Mouse (Mus musculus): Measurements from ENCODE around the gene Ctnnbip1. TPM values are rescaled to one million over a fixed set of nuclear protein-coding genes. Genes with fewer than 3 reads are reported as not detected.

The Ctnnbip1 gene
- total RNA-seq (2021): 10 to 100 TPM; 75.4 to 82.9 TPM
- long read RNA-seq, transcript Ctnnbip1-201 (5 exons, 2,674 nt): major isoform, 185 of 219 reads
- long read RNA-seq, partial matches to known transcripts: 1 of 219 reads
- long read RNA-seq, other reads (novel, unspliced or antisense): 33 of 219 reads

DNA sequence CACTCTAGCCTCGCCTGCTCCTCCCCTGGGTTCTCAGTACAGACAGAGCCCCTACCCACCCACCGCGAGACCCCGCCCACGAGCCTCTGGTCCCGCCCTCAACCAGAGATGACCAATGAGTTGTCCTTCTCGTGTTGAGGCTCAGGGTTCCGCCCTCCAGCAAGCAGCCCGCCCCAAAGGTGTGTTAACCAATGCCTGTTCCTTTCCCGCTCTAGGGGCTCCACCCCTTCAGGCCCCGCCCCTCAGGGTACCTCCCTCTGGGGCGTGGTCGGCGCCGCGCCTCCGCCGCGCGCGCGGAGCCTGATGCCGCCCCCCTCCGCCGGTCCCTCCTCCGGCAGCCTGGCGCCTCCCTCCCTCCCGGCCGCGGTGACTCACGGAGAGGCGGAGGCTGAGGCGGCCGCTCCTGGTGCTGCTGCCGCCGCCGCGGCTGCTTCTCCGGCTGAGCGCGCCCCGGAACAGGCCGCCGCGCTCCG, at the start of gene Ctnnbip1:
Gene Ctnnbip1 (plus strand): TSS at position 369 of the 473 bp plus-strand sequence.
- peak; percentile 95 to 97 for DNase-seq (ENCODE audit: low spot score in 2 of 2)

DNA sequence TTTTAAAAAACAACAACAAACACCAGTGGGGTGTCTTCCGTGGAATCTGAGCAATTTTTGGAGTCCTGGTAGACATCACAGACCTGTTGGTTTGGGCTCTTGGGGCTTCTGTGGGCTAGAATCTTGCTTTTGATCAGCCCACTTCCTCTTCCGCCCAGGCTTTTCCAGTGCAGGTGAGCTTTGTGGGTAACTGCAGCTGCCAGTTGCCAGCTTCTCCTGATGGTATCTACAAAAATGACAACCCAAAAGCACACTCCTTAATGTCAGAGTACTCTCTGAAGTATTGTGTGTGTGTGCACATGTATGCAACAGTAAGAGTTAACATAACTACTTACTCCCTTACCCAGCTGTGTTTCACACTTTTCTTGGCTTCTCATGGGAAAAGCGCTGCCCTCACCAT, 48.5 kb upstream of the Ctnnbip1 start:
- no peak for DNase-seq (ENCODE audit: low spot score in 2 of 2)

DNA sequence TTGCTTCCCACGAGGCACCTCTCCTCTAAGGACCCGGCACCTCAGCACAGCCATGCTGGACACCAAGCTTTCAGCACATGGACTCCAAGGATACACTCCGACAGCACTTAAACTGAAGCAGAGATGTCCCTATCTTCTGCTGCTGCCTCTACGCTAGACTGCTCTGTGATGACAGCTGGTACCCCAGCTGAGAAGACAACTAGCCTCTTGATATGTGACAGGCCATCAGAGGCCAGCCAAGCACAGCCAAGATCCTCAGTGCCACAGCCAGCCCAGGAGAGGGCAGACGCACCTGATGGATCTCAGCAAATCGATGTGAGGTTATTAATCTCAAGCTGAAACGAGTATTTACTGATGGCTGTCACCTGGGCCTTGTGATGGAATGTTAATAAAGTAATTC, 42.9 kb upstream of the Ctnnbip1 start:
- no peak for DNase-seq (ENCODE audit: low spot score in 2 of 2)

DNA sequence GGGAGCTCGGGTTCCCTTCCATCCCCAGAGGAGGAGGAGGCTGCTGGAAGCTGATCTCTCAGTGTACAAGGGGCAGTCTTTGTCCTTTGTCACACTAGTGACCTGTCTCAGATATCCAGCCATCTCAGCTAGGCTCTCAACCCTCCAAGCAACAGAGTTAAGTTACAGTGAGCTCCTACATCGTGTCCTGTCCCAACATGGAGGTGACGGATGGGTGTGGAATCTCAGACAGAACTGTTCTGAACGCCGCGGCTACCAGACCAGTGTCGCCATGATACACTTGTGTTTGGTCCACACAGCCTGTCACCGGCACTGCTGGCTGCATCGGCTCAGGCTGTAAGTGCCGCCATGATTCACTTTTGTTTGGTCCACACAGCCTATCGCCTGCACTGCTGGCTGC, 41.0 kb upstream of the Ctnnbip1 start, which contains the start of gene Tmem274:
Gene Tmem274 (plus strand): TSS at position 301 of the 400 bp plus-strand sequence.
- no peak for DNase-seq (ENCODE audit: low spot score in 2 of 2)

DNA sequence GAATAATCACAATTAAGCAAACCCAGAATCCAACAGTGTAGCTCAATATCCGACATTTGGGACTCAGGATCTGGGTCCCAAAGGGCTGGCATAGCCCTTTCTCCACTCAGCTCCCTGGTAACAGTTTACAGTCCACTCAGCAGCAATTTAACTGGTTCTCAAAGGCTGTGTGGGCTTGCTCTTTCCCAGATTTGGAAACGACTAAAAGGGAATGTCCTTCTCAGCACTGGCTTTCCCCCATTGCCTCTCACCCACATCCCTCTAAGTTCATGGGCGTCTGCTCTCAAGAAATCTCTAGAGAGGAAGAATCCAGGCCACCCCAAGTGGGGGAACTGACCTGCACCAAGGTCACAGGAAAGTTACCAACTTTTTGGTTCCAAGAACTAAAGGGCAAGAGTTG, 33.5 kb upstream of the Ctnnbip1 start:
- no peak for DNase-seq (ENCODE audit: low spot score in 2 of 2)

DNA sequence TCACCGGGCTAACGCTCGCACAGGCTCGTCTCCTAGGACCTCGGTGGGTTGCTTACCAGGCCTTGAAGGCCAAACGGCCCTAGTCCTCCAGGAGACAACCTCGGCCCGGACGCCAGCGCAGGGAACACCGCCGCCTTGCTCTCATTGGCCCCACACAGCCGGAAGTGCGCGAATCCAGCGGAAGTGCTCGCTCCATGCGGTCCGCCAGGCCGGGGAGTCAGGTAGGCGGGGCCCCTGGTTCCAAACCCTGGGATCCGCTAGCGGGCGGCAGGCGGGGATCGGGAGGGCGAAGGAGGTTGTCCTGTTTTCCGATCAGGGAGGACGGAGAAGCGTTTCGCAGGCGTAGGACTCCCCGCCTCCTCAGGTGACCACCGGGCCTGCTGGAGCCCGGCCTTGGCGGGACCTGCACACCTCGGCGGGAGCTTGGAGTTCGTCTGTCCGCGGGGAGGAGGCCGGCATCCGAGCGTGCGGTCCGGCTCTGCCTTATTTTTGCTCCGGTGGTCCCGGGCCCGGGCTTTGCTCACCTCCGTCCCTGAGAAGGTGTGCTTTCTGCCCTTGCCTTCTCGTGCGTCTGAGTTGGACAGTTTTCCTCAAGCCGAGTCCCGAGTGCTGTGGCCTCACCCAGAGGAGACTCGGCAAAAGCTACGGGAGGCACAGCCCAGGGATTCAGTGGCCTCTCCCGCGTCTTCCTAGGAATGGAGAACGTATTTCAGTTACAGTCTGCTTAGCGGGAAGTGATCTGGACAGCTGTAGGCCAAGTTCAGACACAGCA, 32.8 kb upstream of the Ctnnbip1 start, which contains the start of the genes Nmnat1 and Lzic:
Gene Nmnat1 (minus strand): TSS at position 150 of the 772 bp plus-strand sequence.
Gene Lzic (plus strand): TSS at position 177 of the 772 bp plus-strand sequence.
- peak; percentile 94 for DNase-seq (ENCODE audit: low spot score in 2 of 2)

DNA sequence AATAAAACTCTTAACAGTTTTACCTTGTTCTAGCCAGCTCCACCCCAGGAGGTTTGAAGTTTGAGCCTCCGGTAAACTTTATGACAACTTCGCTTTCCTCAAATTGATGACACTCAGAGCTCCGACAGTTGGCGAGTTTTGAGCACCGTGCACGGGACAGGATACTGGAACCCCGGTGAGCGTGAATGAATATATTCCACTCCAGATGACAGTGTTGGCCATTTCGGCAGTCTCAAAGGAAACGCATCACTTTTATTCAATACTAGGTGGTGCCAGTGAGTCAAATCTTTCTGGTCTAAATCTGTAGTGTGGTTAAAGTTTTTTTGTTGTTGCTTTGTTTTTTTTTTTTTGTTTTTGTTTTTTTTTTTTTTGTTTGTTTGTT, 32.2 kb upstream of the Ctnnbip1 start:
- peak; percentile 16 to 35 for DNase-seq (ENCODE audit: low spot score in 2 of 2)

DNA sequence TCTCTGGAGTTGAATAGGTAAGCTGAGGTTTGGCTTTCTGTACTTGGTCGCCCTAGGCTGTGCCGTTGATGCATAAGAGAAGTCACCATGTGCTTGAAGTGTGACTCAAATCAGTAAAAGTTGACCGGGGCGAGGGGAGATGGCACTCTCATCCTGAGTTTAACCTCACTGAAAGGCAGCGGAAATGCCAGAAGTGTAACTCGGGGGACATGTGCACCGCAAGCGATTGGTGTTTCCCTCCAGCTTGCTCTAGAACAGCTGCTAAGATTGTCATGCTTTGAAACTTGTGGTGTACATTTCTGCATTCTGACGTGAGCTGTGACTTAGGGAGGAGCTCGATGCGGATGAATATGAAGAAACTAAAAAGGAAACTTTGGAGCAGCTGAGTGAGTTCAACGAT, 30.3 kb upstream of the Ctnnbip1 start:
- DNase-seq (ENCODE audit: low spot score in 2 of 2): no peak

DNA sequence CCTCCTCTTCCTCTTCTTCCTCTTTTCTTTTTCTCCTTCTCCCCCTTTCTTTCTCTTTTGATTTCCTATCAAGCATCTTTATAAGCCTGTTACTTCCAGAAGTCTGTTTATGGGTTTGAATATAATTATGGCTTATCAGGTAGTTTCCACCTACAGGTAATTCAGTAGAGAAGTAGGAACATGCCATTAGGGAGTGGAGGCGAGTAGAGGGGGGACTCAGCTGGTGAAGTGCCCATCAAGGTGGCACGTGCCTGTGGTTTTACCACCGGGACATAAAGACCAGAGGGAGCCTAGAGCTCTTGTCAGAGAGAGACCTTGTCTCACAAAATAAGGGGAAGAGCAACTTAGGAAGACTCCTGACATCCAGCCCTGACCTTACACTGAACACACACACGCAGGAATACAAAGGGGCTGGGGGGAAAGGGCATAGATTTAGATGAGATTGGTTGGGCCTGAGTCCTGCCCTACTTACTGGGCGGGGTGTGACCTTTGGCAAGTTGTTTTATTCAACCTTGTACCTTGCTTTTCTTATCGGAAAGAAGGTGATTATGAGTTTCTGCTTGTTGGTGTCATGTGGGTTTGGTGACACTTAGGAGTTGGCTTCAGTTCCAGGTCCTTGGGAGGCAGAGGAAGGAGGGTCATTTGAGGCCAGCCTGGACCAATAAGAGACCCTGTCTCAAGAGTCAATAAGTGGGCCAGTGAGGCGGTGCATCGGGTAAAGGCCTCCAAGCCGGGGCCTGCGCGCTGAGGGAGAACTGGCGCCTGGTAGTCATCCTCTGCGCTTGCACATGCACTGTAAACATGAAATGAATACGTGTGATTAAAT, 28.4 kb upstream of the Ctnnbip1 start:
- no peak for DNase-seq (ENCODE audit: low spot score in 2 of 2)

DNA sequence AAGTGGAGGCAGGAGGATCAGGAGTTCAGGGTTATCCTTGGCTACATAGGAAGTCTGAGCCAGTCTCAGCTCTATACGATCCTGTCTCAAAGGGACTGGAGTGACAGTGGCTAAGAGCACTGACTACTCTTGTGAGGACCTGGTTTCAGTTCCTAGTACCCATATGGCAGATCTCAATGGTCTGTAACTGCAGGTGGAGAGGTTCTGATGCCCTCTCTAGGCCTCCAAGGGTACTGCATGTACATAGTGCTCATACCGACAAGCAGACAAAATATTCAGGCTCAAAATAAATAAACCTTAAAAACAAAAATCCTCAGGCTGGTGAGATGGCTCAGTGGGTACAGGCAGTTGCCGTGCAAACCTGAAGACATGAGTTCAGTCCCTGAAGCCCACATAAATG, 26.9 kb upstream of the Ctnnbip1 start:
- DNase-seq (ENCODE audit: low spot score in 2 of 2): no peak

DNA sequence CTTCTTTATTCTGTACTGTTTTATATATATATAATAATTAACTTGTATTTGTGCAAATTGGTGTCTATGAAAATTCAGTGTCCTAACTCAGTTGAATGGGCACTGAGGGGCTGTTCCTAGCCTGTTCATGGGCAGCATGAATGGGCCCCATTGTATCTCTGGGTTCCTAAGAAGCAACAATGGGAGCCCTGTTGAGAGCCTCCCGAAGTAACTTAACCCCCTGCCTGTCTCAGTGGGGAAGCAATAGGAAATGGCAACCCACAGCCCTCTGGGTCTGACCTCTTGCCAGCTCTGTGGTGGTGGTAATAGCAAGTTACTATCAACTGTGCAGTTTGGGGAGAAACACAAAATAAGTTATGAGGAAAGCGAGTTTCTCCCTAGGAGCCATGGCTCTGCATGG, 21.4 kb upstream of the Ctnnbip1 start:
- peak; percentile 34 to 42 for DNase-seq (ENCODE audit: low spot score in 2 of 2)

DNA sequence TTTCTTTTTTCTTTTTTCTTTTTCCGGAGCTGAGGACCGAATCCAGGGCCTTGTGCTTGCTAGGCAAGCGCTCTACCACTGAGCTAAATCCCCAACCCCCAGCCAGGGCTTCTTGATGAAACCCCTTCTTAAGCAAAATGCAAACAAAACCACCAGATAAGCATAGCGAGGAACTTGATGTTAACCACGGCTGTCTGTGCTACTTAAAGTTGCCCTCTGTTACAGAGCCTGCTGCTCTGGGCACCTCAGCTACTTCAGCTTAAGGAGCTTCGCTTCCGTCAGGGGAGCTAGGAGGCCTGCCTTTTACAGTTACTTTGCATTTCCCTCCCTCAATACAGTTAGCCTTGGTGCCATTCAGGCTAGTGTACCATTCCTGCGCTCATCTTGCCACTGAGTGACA, 19.1 kb upstream of the Ctnnbip1 start:
- no peak for DNase-seq (ENCODE audit: low spot score in 2 of 2)

DNA sequence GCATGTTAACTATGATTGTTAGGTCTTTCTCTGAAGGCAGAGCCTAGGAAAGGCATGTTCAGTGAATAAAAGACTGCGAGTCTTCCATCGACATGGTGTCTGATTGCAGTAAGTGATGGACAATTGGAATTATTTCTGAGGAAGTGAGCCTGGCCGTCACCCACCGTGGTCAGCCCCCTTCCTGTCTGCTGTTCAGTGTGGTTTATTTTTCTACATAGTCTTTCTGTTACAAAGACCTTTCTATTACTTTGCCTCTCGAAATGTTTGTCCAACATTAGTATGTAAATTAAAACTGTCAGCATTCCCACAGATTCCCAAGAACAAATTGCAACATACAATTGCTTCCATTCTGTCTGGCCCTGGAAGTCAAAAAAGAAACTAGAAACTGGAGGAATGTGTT, 18.2 kb upstream of the Ctnnbip1 start:
- no peak for DNase-seq (ENCODE audit: low spot score in 2 of 2)

DNA sequence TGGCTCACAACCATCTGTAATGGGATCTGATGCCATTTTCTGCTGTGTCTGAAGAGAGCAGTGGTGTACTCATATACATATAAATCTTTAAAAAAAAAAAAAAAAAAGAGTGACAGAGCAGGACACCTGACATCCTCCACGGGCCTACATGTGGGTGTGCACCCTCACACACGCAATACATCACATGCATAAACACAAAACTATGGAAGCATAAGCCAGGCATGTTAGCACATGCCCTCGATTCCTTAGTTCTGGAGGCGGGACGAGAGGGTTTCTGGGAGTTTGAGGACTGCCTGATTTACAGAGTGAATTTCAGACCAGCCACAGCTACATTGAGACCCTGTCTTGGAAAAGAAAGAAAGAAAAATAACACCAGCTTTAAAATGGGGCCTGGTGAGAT, 13.7 kb upstream of the Ctnnbip1 start:
- no peak for DNase-seq (ENCODE audit: low spot score in 2 of 2)

DNA sequence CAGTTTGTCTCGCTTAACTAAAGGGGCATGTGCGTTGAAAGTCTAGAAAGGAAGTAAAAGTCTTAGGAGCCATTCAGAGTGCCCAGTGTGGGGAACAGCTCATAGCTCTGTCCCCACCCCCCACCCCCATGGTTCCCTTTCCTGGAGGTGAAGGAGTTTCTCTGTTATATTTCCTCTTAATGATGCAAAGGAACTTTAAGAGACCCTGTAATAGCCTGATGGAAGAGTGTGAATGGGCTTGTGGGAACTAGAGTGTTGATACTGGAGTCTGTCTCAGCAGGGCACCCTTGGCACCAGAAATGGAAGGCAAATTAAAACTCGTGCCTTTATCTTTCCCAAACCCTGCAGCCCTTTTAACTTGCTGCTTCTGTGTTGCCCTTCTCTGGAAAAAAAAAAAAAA, 13.2 kb upstream of the Ctnnbip1 start:
- DNase-seq (ENCODE audit: low spot score in 2 of 2): no peak

DNA sequence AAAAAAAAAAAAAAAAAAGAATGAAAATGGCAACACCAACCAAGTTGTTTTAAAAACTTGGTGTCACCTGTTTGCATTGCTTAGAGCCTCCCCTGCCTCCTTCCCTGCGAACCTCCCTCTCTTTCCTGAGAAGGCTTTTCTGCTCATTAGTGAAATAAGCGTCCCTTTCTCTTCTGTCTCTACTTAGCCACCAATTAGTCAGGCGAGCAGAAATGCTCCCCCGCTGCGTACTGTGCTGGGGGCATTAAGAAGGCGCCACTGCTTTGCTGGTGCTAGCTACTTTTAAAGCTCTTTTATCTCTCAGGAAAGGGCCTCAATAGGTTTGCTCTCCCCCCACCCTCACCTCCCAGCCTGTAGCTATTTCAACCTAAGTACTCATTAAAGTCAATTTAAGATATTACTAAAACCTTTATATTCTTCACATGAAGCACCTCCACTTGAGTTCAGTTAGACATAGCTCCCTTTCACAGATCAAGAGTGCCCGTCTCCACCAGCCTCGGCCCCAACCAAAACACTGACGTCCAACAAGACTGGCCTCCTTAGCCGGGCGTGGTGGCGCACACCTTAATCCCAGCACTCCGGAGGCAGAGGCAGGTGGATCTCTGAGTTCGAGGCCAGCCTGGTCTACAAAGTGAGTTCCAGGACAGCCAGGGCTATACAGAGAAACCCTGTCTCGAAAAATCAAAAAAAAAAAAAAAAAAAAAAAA, 12.6 kb upstream of the Ctnnbip1 start:
- DNase-seq (ENCODE audit: low spot score in 2 of 2): peak in 1 of 2 experiments; percentile 44

DNA sequence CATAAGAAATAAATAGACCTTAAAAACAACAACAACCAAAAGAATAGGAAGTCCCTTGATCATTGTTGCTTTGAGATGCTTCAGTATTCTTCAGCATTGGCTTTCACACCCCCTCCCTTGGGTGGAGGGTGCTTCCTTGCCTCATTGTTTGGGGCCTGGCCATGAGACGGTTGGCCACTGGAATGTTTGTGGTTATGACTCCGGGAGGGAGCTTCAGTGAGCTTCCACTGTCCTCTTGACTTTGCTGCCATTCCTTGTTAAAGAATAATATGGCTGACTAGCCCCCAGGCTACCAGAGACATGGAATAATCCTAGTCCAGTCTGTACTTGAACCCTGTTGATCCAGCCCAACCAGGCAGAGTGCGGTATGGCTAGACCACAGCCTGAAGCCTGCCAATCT, 11.1 kb upstream of the Ctnnbip1 start:
- DNase-seq (ENCODE audit: low spot score in 2 of 2): no peak

DNA sequence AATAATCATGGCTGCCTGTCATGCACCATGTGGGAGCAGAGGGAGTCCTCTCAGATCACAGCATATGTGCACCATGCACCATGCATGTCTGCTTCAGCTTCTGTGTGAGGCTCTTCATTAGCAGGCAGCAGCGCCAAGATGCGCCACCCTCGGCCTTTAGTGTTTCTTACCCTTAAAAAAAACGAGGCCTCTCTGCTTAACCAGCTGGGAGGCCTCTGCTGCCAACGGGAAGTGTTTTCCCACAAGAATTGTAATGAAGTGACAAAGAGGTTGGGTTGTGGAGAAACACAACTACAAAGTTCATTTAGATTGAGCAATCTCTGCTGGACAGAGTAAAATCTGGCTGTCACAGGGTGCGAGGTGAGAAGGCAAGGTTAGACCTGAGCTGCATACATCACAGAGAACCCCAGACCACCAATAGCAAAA, 6.8 kb upstream of the Ctnnbip1 start:
- no peak for DNase-seq (ENCODE audit: low spot score in 2 of 2)

DNA sequence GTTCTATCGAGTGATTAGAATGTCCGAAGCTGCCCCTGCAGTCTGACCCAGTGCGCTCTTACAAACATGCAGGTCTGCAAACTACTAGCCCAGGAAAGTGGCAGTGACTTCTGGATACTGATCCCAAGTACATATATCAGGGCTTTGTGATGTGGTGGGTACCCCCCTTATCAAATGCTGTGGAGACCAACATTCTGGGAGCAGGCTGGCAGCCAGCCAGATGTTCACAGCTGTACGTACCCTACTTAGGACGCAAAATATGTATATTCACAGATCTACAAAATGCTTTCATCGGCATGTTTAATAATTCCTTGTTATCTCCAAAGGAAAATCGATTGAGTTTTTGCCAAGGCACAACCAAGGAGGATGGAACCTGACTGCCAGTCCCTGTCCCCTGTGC, 6.0 kb upstream of the Ctnnbip1 start:
- no peak for DNase-seq (ENCODE audit: low spot score in 2 of 2)

DNA sequence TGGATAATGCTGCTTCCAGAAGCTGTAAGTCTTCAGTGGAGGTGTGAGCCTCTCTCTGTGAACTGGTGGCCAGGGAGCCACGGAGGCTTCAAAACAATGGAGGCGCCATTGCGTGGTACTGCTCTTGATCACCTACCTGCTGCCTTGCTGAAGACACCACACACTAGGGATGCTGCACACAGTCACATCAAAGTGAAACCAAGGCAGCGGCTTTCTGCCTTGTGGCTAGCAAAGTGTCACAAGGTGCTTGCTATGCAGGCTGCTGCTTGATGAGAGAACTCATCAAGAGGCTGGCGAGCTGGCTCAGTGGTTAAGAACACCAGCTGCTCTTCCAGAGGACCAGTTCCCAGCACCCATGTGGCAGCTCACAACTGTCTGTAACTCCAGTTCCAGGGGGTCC, 2.3 kb upstream of the Ctnnbip1 start:
- no peak for DNase-seq (ENCODE audit: low spot score in 2 of 2)

Measured in layer of hippocampus, postnatal 10 days (tissue).